10 mouse cellular contexts compared by ENCODE assay signal in genomic region chr8:61403266-61404177, GRCm38 (mm10).
DNase-seq lines count a peak whose midpoint lies in the region; ATAC-seq and TF ChIP-seq lines count a peak whose summit lies in the region.
"Had no signal": no experiment of that assay in that cellular context is flagged by ENCODE, and none has a peak within 500 bp of the region (broad histone marks: within the 10 kb centered on the region; RNA-seq: fewer than 3 reads in every experiment).

No protein-coding gene starts in this region.

- H3K27me3 ChIP-seq in heart, adult 2 months (ENCODE audit: control insufficient read depth, insufficient read depth, low read length), result no peaks in the 10 kb centered on the region
- no peaks in the 10 kb centered on the region for H3K27me3 ChIP-seq in forebrain, embryonic 16.5 days (replicated peaks; ENCODE audit: control insufficient read depth, insufficient read depth, low read length)
- no peaks in the 10 kb centered on the region for H3K27me3 ChIP-seq in neural tube, embryonic 14.5 days (ENCODE audit: control insufficient read depth, insufficient read depth, low read length)
- H3K27me3 ChIP-seq in heart, embryonic 11.5 days (ENCODE audit: control insufficient read depth, insufficient read depth, low read length), result no peaks in the 10 kb centered on the region
- H3K27me3 ChIP-seq: heart, embryonic 13.5 days had no signal

- ATAC-seq in forebrain, embryonic 16.5 days, result peak; percentile 61
- peak; percentile 58 for ATAC-seq in neural tube, embryonic 14.5 days (ENCODE audit: low read depth)
- no peak for ATAC-seq in heart, embryonic 11.5 days (replicated peaks; ENCODE audit: insufficient number of reproducible peaks, low FRiP score, low TSS enrichment)

- H3K4me3 ChIP-seq in heart, adult 2 months, result no peak overlapping the region
- H3K4me3 ChIP-seq in forebrain, embryonic 16.5 days (replicated peaks; ENCODE audit: low read length), result no peak overlapping the region
- no peak overlapping the region for H3K4me3 ChIP-seq in neural tube, embryonic 14.5 days (ENCODE audit: low read depth, low read length)
- H3K4me3 ChIP-seq in heart, embryonic 11.5 days (ENCODE audit: low read depth, low read length), result no peak overlapping the region
- H3K4me3 ChIP-seq: heart, embryonic 13.5 days; myocyte had no signal

- no peaks in the 10 kb centered on the region for H3K4me1 ChIP-seq in heart, adult 2 months (ENCODE audit: control insufficient read depth, insufficient read depth, low read length)
- peaks cover 15% of the 10 kb centered on the region for H3K4me1 ChIP-seq in forebrain, embryonic 16.5 days (replicated peaks; ENCODE audit: control insufficient read depth, insufficient read depth, low read length)
- peaks cover 17% of the 10 kb centered on the region for H3K4me1 ChIP-seq in neural tube, embryonic 14.5 days (ENCODE audit: control insufficient read depth, insufficient read depth, low read length)
- H3K4me1 ChIP-seq in heart, embryonic 11.5 days (ENCODE audit: control insufficient read depth, insufficient read depth, low read length), result peaks cover 4% of the 10 kb centered on the region; the same call in 1 of the 2 replicates

- intact Hi-C loops in heart, adult 2 months (cut with DNase I), result no loop called here

- H3K9ac ChIP-seq in heart, adult 2 months (ENCODE audit: low read depth, low read length), result no peak overlapping the region
- H3K9ac ChIP-seq in forebrain, embryonic 16.5 days (replicated peaks; ENCODE audit: low read depth, low read length), result no peak overlapping the region
- no peak overlapping the region for H3K9ac ChIP-seq in neural tube, embryonic 14.5 days (replicated peaks; ENCODE audit: low read depth, low read length)
- H3K9ac ChIP-seq in heart, embryonic 11.5 days (ENCODE audit: low read depth, low read length), result no peak overlapping the region
- H3K9ac ChIP-seq: heart, embryonic 13.5 days had no signal

- no peak for TF ChIP-seq POLR2A in heart, adult 2 months (IDR thresholded peaks at IDR 0.05; ENCODE audit: insufficient read depth, low read depth, low read length)

- H3K36me3 ChIP-seq in heart, adult 2 months (ENCODE audit: control insufficient read depth, insufficient read depth, low read length), result no peaks in the 10 kb centered on the region
- H3K36me3 ChIP-seq in forebrain, embryonic 16.5 days (ENCODE audit: control insufficient read depth, insufficient read depth), result no peaks in the 10 kb centered on the region
- no peaks in the 10 kb centered on the region for H3K36me3 ChIP-seq in neural tube, embryonic 14.5 days (ENCODE audit: control insufficient read depth, insufficient read depth, low read length)
- H3K36me3 ChIP-seq in heart, embryonic 11.5 days (ENCODE audit: control insufficient read depth, insufficient read depth, low read length), result no peaks in the 10 kb centered on the region
- H3K36me3 ChIP-seq: heart, embryonic 13.5 days had no signal

- no peak for TF ChIP-seq EP300 in heart, adult 2 months (IDR thresholded peaks at IDR 0.05; ENCODE audit: insufficient read depth, low read depth, low read length)

- TF ChIP-seq CTCF in heart, adult 2 months (IDR thresholded peaks at IDR 0.05), result no peak

- 39% methylated on average over 6 of the region's 6 CpGs for WGBS in heart, adult 2 months
- WGBS in forebrain, embryonic 16.5 days, result 2% methylated on average over 6 of the region's 6 CpGs
- 4% methylated on average over 6 of the region's 6 CpGs for WGBS in neural tube, embryonic 14.5 days
- WGBS in heart, embryonic 11.5 days (ENCODE audit: insufficient replicate concordance), result 41% methylated on average over 6 of the region's 6 CpGs

- no peaks in the 10 kb centered on the region for H3K79me2 ChIP-seq in heart, adult 2 months (replicated peaks; ENCODE audit: control insufficient read depth, insufficient read depth, low read length)

- H3K27ac ChIP-seq in heart, adult 2 months, result no peak overlapping the region
- H3K27ac ChIP-seq in forebrain, embryonic 16.5 days (ENCODE audit: low read length), result peak overlapping the region; percentile 56
- peak overlapping the region; percentile 53; the same call in 1 of the 2 replicates for H3K27ac ChIP-seq in neural tube, embryonic 14.5 days (ENCODE audit: low read depth, low read length)
- no peak overlapping the region for H3K27ac ChIP-seq in heart, embryonic 11.5 days (ENCODE audit: low read depth, low read length)
- H3K27ac ChIP-seq: heart, embryonic 13.5 days had no signal

- H3K4me2 ChIP-seq in forebrain, embryonic 16.5 days (ENCODE audit: low read length), result no peak overlapping the region
- H3K4me2 ChIP-seq in neural tube, embryonic 14.5 days (ENCODE audit: low read depth, low read length), result no peak overlapping the region
- no peak overlapping the region for H3K4me2 ChIP-seq in heart, embryonic 11.5 days
- H3K4me2 ChIP-seq: heart, embryonic 13.5 days had no signal

- no peaks in the 10 kb centered on the region for H3K9me3 ChIP-seq in forebrain, embryonic 16.5 days (ENCODE audit: control insufficient read depth, low read length)
- H3K9me3 ChIP-seq in neural tube, embryonic 14.5 days (ENCODE audit: control insufficient read depth, low read length), result no peaks in the 10 kb centered on the region
- H3K9me3 ChIP-seq in heart, embryonic 11.5 days (replicated peaks; ENCODE audit: control insufficient read depth, low read length), result no peaks in the 10 kb centered on the region
- H3K9me3 ChIP-seq: heart, embryonic 13.5 days had no signal

- DNase-seq in heart, adult 11 months, result peak; percentile 76
- DNase-seq in heart, adult 2 months, result no peak
- DNase-seq in kidney, postnatal 25 days, result peak; percentile 38 to 57
- no peak for DNase-seq in layer of hippocampus, postnatal 36 days
- DNase-seq in gastrocnemius, adult 18-20 months (ENCODE audit: low spot score), result no peak

Comparison
In these comparisons a context has a peak if more than half of its experiments do, and no peak if none do; other contexts are left out.
1. DNase-seq: peak in heart, adult 11 months (single experiment) and kidney, postnatal 25 days (2 of 2); none in heart, adult 2 months (0 of 2), layer of hippocampus, postnatal 36 days (0 of 2) and gastrocnemius, adult 18-20 months (single experiment).
2. H3K27ac ChIP-seq: peak in forebrain, embryonic 16.5 days (single experiment) and neural tube, embryonic 14.5 days (single experiment); none in heart, adult 2 months (single experiment) and heart, embryonic 11.5 days (single experiment).